Mouse (Mus musculus): ENCODE measurements around the gene Ly6g6f. TPM values are rescaled to one million over a fixed set of nuclear protein-coding genes. Genes with fewer than 3 reads are reported as not detected.

Ly6g6f gene
- polyA plus RNA-seq, 1 experiment from 2014 or later = 0.15 TPM

DNA sequence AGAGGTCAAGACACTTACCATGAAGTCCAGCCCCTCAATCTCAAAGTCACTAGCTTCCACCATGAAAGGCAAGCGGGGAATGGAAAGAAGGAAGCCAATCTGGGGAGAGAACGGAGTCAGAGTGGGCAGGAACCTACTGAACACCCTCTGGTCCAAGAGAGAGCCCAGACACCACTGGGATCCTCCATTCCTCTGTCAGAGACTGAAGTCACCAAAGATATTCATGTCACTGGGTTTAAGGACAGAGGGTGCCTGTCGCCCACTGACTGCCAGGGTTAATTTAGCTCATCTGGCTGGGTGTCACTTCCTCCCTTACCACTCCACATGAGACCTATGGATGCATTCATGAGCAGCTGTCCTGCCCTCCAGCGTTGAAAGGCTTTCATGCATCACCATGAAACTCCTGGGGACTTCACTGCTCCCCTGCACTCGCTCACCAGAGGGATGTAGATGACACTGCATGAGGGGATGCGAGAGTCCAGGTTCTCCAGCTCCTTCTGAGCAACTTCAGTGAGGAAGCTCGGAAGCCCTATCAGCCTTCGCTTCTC lies 53.0 kb downstream of the Ly6g6f start:
- H3K9me3 ChIP-seq (replicated peaks; ENCODE audit: control insufficient read depth, low read length) = no peaks in the 10 kb centered on the region
- H3K4me3 ChIP-seq (ENCODE audit: low read depth, low read length) = no peak overlapping the region
- ATAC-seq (no peak), DNase-seq (ENCODE audit: low spot score) (no peak)
- H3K27ac ChIP-seq (ENCODE audit: low read depth, low read length) = no peak overlapping the region
- 79% methylated on average over 8 of the region's 8 CpGs for WGBS
- H3K4me2 ChIP-seq (ENCODE audit: low read length) = no peak overlapping the region
- H3K36me3 ChIP-seq (ENCODE audit: control insufficient read depth, insufficient read depth, low read length) = no peaks in the 10 kb centered on the region
- no peaks in the 10 kb centered on the region for H3K27me3 ChIP-seq (replicated peaks; ENCODE audit: control insufficient read depth, insufficient read depth, low read length)
- H3K9ac ChIP-seq (ENCODE audit: low read length) = no peak overlapping the region
- peaks cover 6% of the 10 kb centered on the region; the same call in 1 of the 2 replicates for H3K4me1 ChIP-seq (ENCODE audit: control insufficient read depth, insufficient read depth, low read length)

DNA sequence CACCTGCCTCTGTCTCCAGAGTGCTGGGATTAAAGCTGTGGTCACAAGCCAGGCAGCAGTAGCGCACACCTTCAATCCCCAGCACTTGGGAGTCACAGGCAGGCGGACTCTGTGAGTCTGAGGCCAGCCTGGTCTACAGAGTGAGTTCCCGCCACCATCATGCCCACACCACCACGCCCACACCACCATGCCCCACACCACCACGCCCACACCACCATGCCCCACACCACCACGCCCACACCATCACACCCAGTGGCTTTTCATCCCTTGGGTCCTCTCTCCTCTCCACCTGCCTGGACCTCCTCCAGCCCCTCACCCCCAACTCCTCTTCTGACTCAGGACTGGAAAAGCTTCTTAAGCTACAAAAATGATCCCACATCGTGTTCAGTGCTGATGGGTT lies 53.5 kb downstream of the Ly6g6f start:
- Histone ChIP-seq H3K36me3 (ENCODE audit: control insufficient read depth, insufficient read depth, low read length) (no peaks in the 10 kb centered on the region), H3K4me1 (ENCODE audit: control insufficient read depth, insufficient read depth, low read length) (peaks cover 8% of the 10 kb centered on the region; the same call in 1 of the 2 replicates), H3K4me3 (ENCODE audit: low read depth, low read length) (no peak overlapping the region), H3K9me3 (replicated peaks; ENCODE audit: control insufficient read depth, low read length) (no peaks in the 10 kb centered on the region), H3K27me3 (replicated peaks; ENCODE audit: control insufficient read depth, insufficient read depth, low read length) (no peaks in the 10 kb centered on the region), H3K4me2 (ENCODE audit: low read length) (no peak overlapping the region), H3K9ac (ENCODE audit: low read length) (no peak overlapping the region), H3K27ac (ENCODE audit: low read depth, low read length) (no peak overlapping the region)
- DNase-seq (ENCODE audit: low spot score) (no peak), ATAC-seq (no peak)
- WGBS = 91% methylated on average over 7 of the region's 7 CpGs

DNA sequence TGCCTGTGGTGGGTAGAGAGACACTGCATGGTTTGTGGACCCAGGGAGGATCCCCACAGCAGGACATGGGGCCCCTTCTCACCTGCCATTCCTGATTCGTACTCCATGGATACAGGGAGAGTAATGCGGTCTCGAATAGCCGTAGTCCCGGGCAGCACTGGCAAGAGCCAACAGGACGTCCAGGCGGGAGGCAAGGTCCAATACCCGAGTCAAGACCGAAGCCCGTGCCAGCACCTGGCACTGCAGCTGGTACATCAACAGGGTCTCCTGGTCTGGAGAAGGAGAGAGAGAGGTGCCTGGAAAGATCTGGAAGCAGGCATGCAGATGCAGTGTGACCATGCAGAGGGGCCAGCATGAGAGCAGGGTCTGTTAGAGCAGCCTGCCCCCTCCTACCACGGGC lies 54.1 kb downstream of the Ly6g6f start:
- Histone ChIP-seq H3K27ac (ENCODE audit: low read depth, low read length) (no peak overlapping the region), H3K9ac (ENCODE audit: low read length) (no peak overlapping the region), H3K4me1 (ENCODE audit: control insufficient read depth, insufficient read depth, low read length) (peaks cover 8% of the 10 kb centered on the region; the same call in 1 of the 2 replicates), H3K4me2 (ENCODE audit: low read length) (no peak overlapping the region), H3K27me3 (replicated peaks; ENCODE audit: control insufficient read depth, insufficient read depth, low read length) (no peaks in the 10 kb centered on the region), H3K4me3 (ENCODE audit: low read depth, low read length) (no peak overlapping the region), H3K36me3 (ENCODE audit: control insufficient read depth, insufficient read depth, low read length) (no peaks in the 10 kb centered on the region), H3K9me3 (replicated peaks; ENCODE audit: control insufficient read depth, low read length) (no peaks in the 10 kb centered on the region)
- DNase-seq (ENCODE audit: low spot score) (no peak), ATAC-seq (no peak)
- 87% methylated on average over 11 of the region's 11 CpGs for WGBS

Other genes starting within 250 kb of the Ly6g6f start
- gene Stk19, start 248.7 kb downstream of the Ly6g6f start, polyA plus RNA-seq (2014; fragmentation: Nextera tagmentation; extraction: Ambion mirVana) = 31.7 and 33.8 TPM in 2 replicates
- gene Dxo, start 248.6 kb downstream of the Ly6g6f start, polyA plus RNA-seq (2014; fragmentation: Nextera tagmentation; extraction: Ambion mirVana) = 54.9 and 66.4 TPM in 2 replicates
- gene Skiv2l, start 235.4 kb downstream of the Ly6g6f start, polyA plus RNA-seq (2014; fragmentation: Nextera tagmentation; extraction: Ambion mirVana) = 36.6 and 46.9 TPM in 2 replicates
- 82.9 and 92.3 TPM in 2 replicates for gene Nelfe, start 235.2 kb downstream of the Ly6g6f start, polyA plus RNA-seq (2014; fragmentation: Nextera tagmentation; extraction: Ambion mirVana)
- gene Cfb, start 223.1 kb downstream of the Ly6g6f start, polyA plus RNA-seq (2014; fragmentation: Nextera tagmentation; extraction: Ambion mirVana) = 0.93 and 0.94 TPM in 2 replicates
- gene Zbtb12, start 206.1 kb downstream of the Ly6g6f start, polyA plus RNA-seq (2014; fragmentation: Nextera tagmentation; extraction: Ambion mirVana) = 3.5 and 3.8 TPM in 2 replicates
- 0.28 TPM in 1 of 2 replicates, not detected in the other for gene Gm20547, start 203.6 kb downstream of the Ly6g6f start, polyA plus RNA-seq (2014; fragmentation: Nextera tagmentation; extraction: Ambion mirVana)
- gene C2, start 187.3 kb downstream of the Ly6g6f start, polyA plus RNA-seq (2014; fragmentation: Nextera tagmentation; extraction: Ambion mirVana) = 1.3 and 1.4 TPM in 2 replicates
- gene Ehmt2, start 187.1 kb downstream of the Ly6g6f start, polyA plus RNA-seq (2014; fragmentation: Nextera tagmentation; extraction: Ambion mirVana) = 62.5 and 76.9 TPM in 2 replicates
- gene Slc44a4, start 171.1 kb downstream of the Ly6g6f start, polyA plus RNA-seq (2014; fragmentation: Nextera tagmentation; extraction: Ambion mirVana) = not detected in 2 replicates
- gene Neu1, start 154.4 kb downstream of the Ly6g6f start, polyA plus RNA-seq (2014; fragmentation: Nextera tagmentation; extraction: Ambion mirVana) = 16.2 and 20.0 TPM in 2 replicates
- 0.15 TPM in 1 of 2 replicates, not detected in the other for gene Hspa1b, start 126.4 kb downstream of the Ly6g6f start, polyA plus RNA-seq (2014; fragmentation: Nextera tagmentation; extraction: Ambion mirVana)
- gene Gm20481, start 115.7 kb downstream of the Ly6g6f start, polyA plus RNA-seq (2014; fragmentation: Nextera tagmentation; extraction: Ambion mirVana) = not detected in 2 replicates
- gene Hspa1a, start 113.5 kb downstream of the Ly6g6f start, polyA plus RNA-seq (2014; fragmentation: Nextera tagmentation; extraction: Ambion mirVana) = 1.4 and 3.7 TPM in 2 replicates
- gene Hspa1l, start 112.9 kb downstream of the Ly6g6f start, polyA plus RNA-seq (2014; fragmentation: Nextera tagmentation; extraction: Ambion mirVana) = 1.3 and 1.4 TPM in 2 replicates
- 131 and 148 TPM in 2 replicates for gene Lsm2, start 103.7 kb downstream of the Ly6g6f start, polyA plus RNA-seq (2014; fragmentation: Nextera tagmentation; extraction: Ambion mirVana)
- gene Vars, start 84.6 kb downstream of the Ly6g6f start, polyA plus RNA-seq (2014; fragmentation: Nextera tagmentation; extraction: Ambion mirVana) = 42.4 and 53.9 TPM in 2 replicates
- 0.05 and 0.11 TPM in 2 replicates for gene Vwa7, start 69.0 kb downstream of the Ly6g6f start, polyA plus RNA-seq (2014; fragmentation: Nextera tagmentation; extraction: Ambion mirVana)
- 2.9 and 6.2 TPM in 2 replicates for gene Sapcd1, start 57.6 kb downstream of the Ly6g6f start, polyA plus RNA-seq (2014; fragmentation: Nextera tagmentation; extraction: Ambion mirVana)
- gene Msh5, start 38.9 kb downstream of the Ly6g6f start, polyA plus RNA-seq (2014; fragmentation: Nextera tagmentation; extraction: Ambion mirVana) = 2.3 and 2.6 TPM in 2 replicates
- 28.3 and 37.3 TPM in 2 replicates for gene Clic1, start 35.6 kb downstream of the Ly6g6f start, polyA plus RNA-seq (2014; fragmentation: Nextera tagmentation; extraction: Ambion mirVana)
- 617 and 661 TPM in 2 replicates for gene Ddah2, start 26.6 kb downstream of the Ly6g6f start, polyA plus RNA-seq (2014; fragmentation: Nextera tagmentation; extraction: Ambion mirVana)
- not detected in 2 replicates for gene Ly6g6c, start 20.2 kb downstream of the Ly6g6f start, polyA plus RNA-seq (2014; fragmentation: Nextera tagmentation; extraction: Ambion mirVana)
- gene Mpig6b, start 19.4 kb downstream of the Ly6g6f start, polyA plus RNA-seq (2014; fragmentation: Nextera tagmentation; extraction: Ambion mirVana) = 0.28 and 0.42 TPM in 2 replicates
- 10.1 and 10.7 TPM in 2 replicates for gene Ly6g6e, start 8.7 kb downstream of the Ly6g6f start, polyA plus RNA-seq (2014; fragmentation: Nextera tagmentation; extraction: Ambion mirVana)
- 0.76 and 1.1 TPM in 2 replicates for gene Ly6g6d, start 7.5 kb downstream of the Ly6g6f start, polyA plus RNA-seq (2014; fragmentation: Nextera tagmentation; extraction: Ambion mirVana)
- 69.9 and 75.7 TPM in 2 replicates for gene Abhd16a, start 3.7 kb upstream of the Ly6g6f start, polyA plus RNA-seq (2014; fragmentation: Nextera tagmentation; extraction: Ambion mirVana)
- gene Ly6g5c, start 22.7 kb upstream of the Ly6g6f start, polyA plus RNA-seq (2014; fragmentation: Nextera tagmentation; extraction: Ambion mirVana) = not detected in 2 replicates
- gene Ly6g5b, start 29.8 kb upstream of the Ly6g6f start, polyA plus RNA-seq (2014; fragmentation: Nextera tagmentation; extraction: Ambion mirVana) = 0.89 and 1.1 TPM in 2 replicates
- 31.3 and 34.2 TPM in 2 replicates for gene Gpank1, start 35.8 kb upstream of the Ly6g6f start, polyA plus RNA-seq (2014; fragmentation: Nextera tagmentation; extraction: Ambion mirVana)
- 313 and 353 TPM in 2 replicates for gene Csnk2b, start 36.4 kb upstream of the Ly6g6f start, polyA plus RNA-seq (2014; fragmentation: Nextera tagmentation; extraction: Ambion mirVana)
- gene D17H6S53E, start 40.8 kb upstream of the Ly6g6f start, polyA plus RNA-seq (2014; fragmentation: Nextera tagmentation; extraction: Ambion mirVana) = 5.2 and 5.5 TPM in 2 replicates
- gene Apom, start 46.4 kb upstream of the Ly6g6f start, polyA plus RNA-seq (2014; fragmentation: Nextera tagmentation; extraction: Ambion mirVana) = 0.22 and 0.29 TPM in 2 replicates
- 128 and 144 TPM in 2 replicates for gene Bag6, start 49.6 kb upstream of the Ly6g6f start, polyA plus RNA-seq (2014; fragmentation: Nextera tagmentation; extraction: Ambion mirVana)
- 117 and 141 TPM in 2 replicates for gene Prrc2a, start 79.3 kb upstream of the Ly6g6f start, polyA plus RNA-seq (2014; fragmentation: Nextera tagmentation; extraction: Ambion mirVana)
- gene Aif1, start 90.5 kb upstream of the Ly6g6f start, polyA plus RNA-seq (2014; fragmentation: Nextera tagmentation; extraction: Ambion mirVana) = 6.9 and 7.3 TPM in 2 replicates
- gene Lst1, start 102.8 kb upstream of the Ly6g6f start, polyA plus RNA-seq (2014; fragmentation: Nextera tagmentation; extraction: Ambion mirVana) = 6.1 and 8.0 TPM in 2 replicates
- gene Ltb, start 108.8 kb upstream of the Ly6g6f start, polyA plus RNA-seq (2014; fragmentation: Nextera tagmentation; extraction: Ambion mirVana) = 0.39 TPM in 1 of 2 replicates, not detected in the other
- not detected in 2 replicates for gene Tnf, start 116.4 kb upstream of the Ly6g6f start, polyA plus RNA-seq (2014; fragmentation: Nextera tagmentation; extraction: Ambion mirVana)
- gene Lta, start 119.7 kb upstream of the Ly6g6f start, polyA plus RNA-seq (2014; fragmentation: Nextera tagmentation; extraction: Ambion mirVana) = 0.13 and 0.21 TPM in 2 replicates
- gene Gm16181, start 135.2 kb upstream of the Ly6g6f start, polyA plus RNA-seq (2014; fragmentation: Nextera tagmentation; extraction: Ambion mirVana) = not detected in 2 replicates
- 44.0 and 61.1 TPM in 2 replicates for gene Atp6v1g2, start 148.1 kb upstream of the Ly6g6f start, polyA plus RNA-seq (2014; fragmentation: Nextera tagmentation; extraction: Ambion mirVana)
- 5.1 and 5.2 TPM in 2 replicates for gene Nfkbil1, start 150.2 kb upstream of the Ly6g6f start, polyA plus RNA-seq (2014; fragmentation: Nextera tagmentation; extraction: Ambion mirVana)
- 478 and 489 TPM in 2 replicates for gene Ddx39b, start 156.1 kb upstream of the Ly6g6f start, polyA plus RNA-seq (2014; fragmentation: Nextera tagmentation; extraction: Ambion mirVana)
- gene H2-D1, start 177.1 kb upstream of the Ly6g6f start, polyA plus RNA-seq (2014; fragmentation: Nextera tagmentation; extraction: Ambion mirVana) = 37.5 and 44.2 TPM in 2 replicates
- 0.46 TPM in 1 of 2 replicates, not detected in the other for gene H2-Q1, start 234.8 kb upstream of the Ly6g6f start, polyA plus RNA-seq (2014; fragmentation: Nextera tagmentation; extraction: Ambion mirVana)